Mouse (Mus musculus): ENCODE measurements around the gene Sobp. TPM values are rescaled to one million over a fixed set of nuclear protein-coding genes. Genes with fewer than 3 reads are reported as not detected.

Sobp gene
- total RNA-seq, 2 experiments from 2014 or later: 14.3 to 15.5 TPM

GRCm38 (mm10) chr10:43005677-43006076 is 168.7 kb downstream of the Sobp start:
- intact Hi-C loops (cut with DNase I): loop anchor here (5.0 to 10.0 kb wide), 2 partner anchors 167 to 369 kb away; partner anchors contain the start of genes 9030612E09Rik and Sobp
- DNase-seq (ENCODE audit: low spot score): no peak

- intact Hi-C loops (cut with DNase I): loop anchor here (5.0 to 10.0 kb wide), 2 partner anchors 167 to 370 kb away; partner anchors contain the start of genes 9030612E09Rik and Sobp
- DNase-seq (ENCODE audit: low spot score): no peak
Measured at GRCm38 (mm10) chr10:43005031-43005430, 169.3 kb downstream of the Sobp start.

GRCm38 (mm10) chr10:43004174-43004734 is 170.1 kb downstream of the Sobp start:
- DNase-seq (ENCODE audit: low spot score): no peak
- intact Hi-C loops (cut with DNase I): loop anchor here (10.0 kb wide), 1 partner anchor 371 kb away; no protein-coding TSS in a partner anchor

- no peak for DNase-seq (ENCODE audit: low spot score)
- intact Hi-C loops (cut with DNase I): loop anchor here (10.0 kb wide), 1 partner anchor 371 kb away; no protein-coding TSS in a partner anchor
Measured at GRCm38 (mm10) chr10:43003466-43003757, 170.9 kb downstream of the Sobp start.

GRCm38 (mm10) chr10:43002721-43003465 is 171.4 kb downstream of the Sobp start:
- no peak for DNase-seq (ENCODE audit: low spot score)
- intact Hi-C loops (cut with DNase I): loop anchor here (10.0 kb wide), 1 partner anchor 372 kb away; no protein-coding TSS in a partner anchor

- no peak for DNase-seq (ENCODE audit: low spot score)
- intact Hi-C loops (cut with DNase I): loop anchor here (10.0 kb wide), 1 partner anchor 373 kb away; no protein-coding TSS in a partner anchor
Measured at GRCm38 (mm10) chr10:43002066-43002678, 172.2 kb downstream of the Sobp start.

GRCm38 (mm10) chr10:43001433-43001832 is 172.9 kb downstream of the Sobp start:
- intact Hi-C loops (cut with DNase I): loop anchor here (10.0 kb wide), 1 partner anchor 373 kb away; no protein-coding TSS in a partner anchor
- no peak for DNase-seq (ENCODE audit: low spot score)

GRCm38 (mm10) chr10:42999324-42999723 is 175.0 kb downstream of the Sobp start:
- intact Hi-C loops (cut with DNase I): no loop called here
- no peak for DNase-seq (ENCODE audit: low spot score)

GRCm38 (mm10) chr10:42997278-42997677 is 177.1 kb downstream of the Sobp start:
- intact Hi-C loops (cut with DNase I): no loop called here
- no peak for DNase-seq (ENCODE audit: low spot score)

GRCm38 (mm10) chr10:42995484-42995895 is 178.8 kb downstream of the Sobp start:
- intact Hi-C loops (cut with DNase I): no loop called here
- DNase-seq (ENCODE audit: low spot score): no peak

GRCm38 (mm10) chr10:42994331-42994782 is 180.0 kb downstream of the Sobp start:
- intact Hi-C loops (cut with DNase I): no loop called here
- no peak for DNase-seq (ENCODE audit: low spot score)

- intact Hi-C loops (cut with DNase I): no loop called here
- no peak for DNase-seq (ENCODE audit: low spot score)
Measured at GRCm38 (mm10) chr10:42991018-42991417, 183.3 kb downstream of the Sobp start.

- intact Hi-C loops (cut with DNase I): loop anchor here (2.0 kb wide), 2 partner anchors 31 to 147 kb away; no protein-coding TSS in a partner anchor
- DNase-seq (ENCODE audit: low spot score): no peak
Measured at GRCm38 (mm10) chr10:42989910-42990309, 184.4 kb downstream of the Sobp start.

GRCm38 (mm10) chr10:42988627-42989026 is 185.7 kb downstream of the Sobp start:
- intact Hi-C loops (cut with DNase I): loop anchor here (2.0 kb wide), 2 partner anchors 30 to 146 kb away; no protein-coding TSS in a partner anchor
- DNase-seq (ENCODE audit: low spot score): no peak

- intact Hi-C loops (cut with DNase I): loop anchor here (2.0 kb wide), 2 partner anchors 29 to 145 kb away; no protein-coding TSS in a partner anchor
- no peak for DNase-seq (ENCODE audit: low spot score)
Measured at GRCm38 (mm10) chr10:42987594-42988052, 186.7 kb downstream of the Sobp start.

- no peak for DNase-seq (ENCODE audit: low spot score)
- intact Hi-C loops (cut with DNase I): no loop called here
Measured at GRCm38 (mm10) chr10:42984886-42985285, 189.4 kb downstream of the Sobp start.

- DNase-seq (ENCODE audit: low spot score): no peak
- intact Hi-C loops (cut with DNase I): no loop called here
Measured at GRCm38 (mm10) chr10:42980999-42981757, 193.2 kb downstream of the Sobp start.

- no peak for DNase-seq (ENCODE audit: low spot score)
- intact Hi-C loops (cut with DNase I): no loop called here
Measured at GRCm38 (mm10) chr10:42978346-42978745, 196.0 kb downstream of the Sobp start.

- DNase-seq (ENCODE audit: low spot score): no peak
- intact Hi-C loops (cut with DNase I): no loop called here
Measured at GRCm38 (mm10) chr10:42976577-42976976, 197.8 kb downstream of the Sobp start.

GRCm38 (mm10) chr10:42973537-42973936 is 200.8 kb downstream of the Sobp start:
- intact Hi-C loops (cut with DNase I): no loop called here
- DNase-seq (ENCODE audit: low spot score): no peak

Measured in heart, postnatal 25 days (tissue).